In genomic region chr8:104592566-104592965, GRCm38 (mm10) we compare ENCODE assay signal across 10 mouse cellular contexts. TPM values are rescaled to one million over a fixed set of nuclear protein-coding genes. Genes with fewer than 3 reads are reported as not detected.
DNase-seq lines count a peak whose midpoint lies in the region; ATAC-seq and TF ChIP-seq lines count a peak whose summit lies in the region.
"Had no signal": no experiment of that assay in that cellular context is flagged by ENCODE, and none has a peak within 500 bp of the region (broad histone marks: within the 10 kb centered on the region; RNA-seq: fewer than 3 reads in every experiment).

No protein-coding gene starts in this region.

- H3K4me2 ChIP-seq in embryonic facial prominence, embryonic 15.5 days (replicated peaks) = 0 out of 2 replicates have a peak overlapping the region, but pooled peaks have one; percentile 83
- peak overlapping the region; percentile 82 for H3K4me2 ChIP-seq in limb, embryonic 12.5 days
- H3K4me2 ChIP-seq in myocyte (ENCODE audit: low read depth) = peak overlapping the region; percentile 75

- WGBS in kidney, adult 2 months = 55% methylated on average over 6 of the region's 6 CpGs
- WGBS in embryonic facial prominence, embryonic 15.5 days = 69% methylated on average over 6 of the region's 6 CpGs
- WGBS in limb, embryonic 12.5 days = 65% methylated on average over 6 of the region's 6 CpGs

- H3ac ChIP-seq in myocyte (ENCODE audit: control insufficient read depth, insufficient read length) = no peak overlapping the region

- no peak for TF ChIP-seq POLR2A in kidney, adult 2 months (IDR thresholded peaks at IDR 0.05; ENCODE audit: low read depth, low read length)
- TF ChIP-seq POLR2A in myocyte (IDR thresholded peaks at IDR 0.05; ENCODE audit: insufficient read length, low read depth) = no peak

- no peak for TF ChIP-seq CTCF in kidney, adult 2 months (conservative IDR thresholded peaks at IDR 0.05; ENCODE audit: insufficient read depth, insufficient read length, low read depth, low read length)
- TF ChIP-seq CTCF in layer of hippocampus, adult 2 months (conservative IDR thresholded peaks at IDR 0.05) = no peak

- H3K9ac ChIP-seq in embryonic facial prominence, embryonic 15.5 days = no peak overlapping the region
- H3K9ac ChIP-seq in limb, embryonic 12.5 days (replicated peaks) = no peak overlapping the region

- DNase-seq in kidney, adult 2 months = no peak
- DNase-seq in kidney, postnatal 10 days = no peak
- DNase-seq in layer of hippocampus, adult 2 months (ENCODE audit: low spot score in 2 of 2) = no peak
- DNase-seq in thymus, adult 18-20 months = no peak
- no peak for DNase-seq in gastrocnemius, adult 18-20 months (ENCODE audit: low spot score)

- H3K9me3 ChIP-seq in embryonic facial prominence, embryonic 15.5 days (replicated peaks) = no peaks in the 10 kb centered on the region
- H3K9me3 ChIP-seq in limb, embryonic 12.5 days = no peaks in the 10 kb centered on the region

- H3K4me1 ChIP-seq in kidney, adult 2 months (ENCODE audit: control insufficient read depth, insufficient read depth, low read length) = peaks cover 24% of the 10 kb centered on the region; the same call in 1 of the 2 replicates
- H3K4me1 ChIP-seq in embryonic facial prominence, embryonic 15.5 days = peaks cover 15% of the 10 kb centered on the region
- H3K4me1 ChIP-seq in limb, embryonic 12.5 days (replicated peaks) = peaks cover 13% of the 10 kb centered on the region

- peak overlapping the region; percentile 70 for H3K27ac ChIP-seq in kidney, adult 2 months (ENCODE audit: insufficient read depth, low read depth, low read length)
- H3K27ac ChIP-seq in embryonic facial prominence, embryonic 15.5 days (replicated peaks) = no peak overlapping the region
- no peak overlapping the region for H3K27ac ChIP-seq in limb, embryonic 12.5 days
- H3K27ac ChIP-seq in layer of hippocampus, adult 2 months = no peak overlapping the region

- no peaks in the 10 kb centered on the region for H3K27me3 ChIP-seq in kidney, adult 2 months (replicated peaks; ENCODE audit: control insufficient read depth, insufficient read depth, low read length)
- H3K27me3 ChIP-seq in embryonic facial prominence, embryonic 15.5 days = no peaks in the 10 kb centered on the region
- no peaks in the 10 kb centered on the region for H3K27me3 ChIP-seq in limb, embryonic 12.5 days
- H3K27me3 ChIP-seq in myocyte (ENCODE audit: control insufficient read depth, insufficient read depth, insufficient read length) = no peaks in the 10 kb centered on the region

- H3K79me2 ChIP-seq in myocyte (ENCODE audit: control insufficient read depth, insufficient read depth) = peaks cover 13% of the 10 kb centered on the region

- H3K4me3 ChIP-seq in kidney, adult 2 months (ENCODE audit: insufficient read depth, low read depth, low read length) = peak overlapping the region; percentile 37
- peak overlapping the region; percentile 73; the same call in 1 of the 2 replicates for H3K4me3 ChIP-seq in embryonic facial prominence, embryonic 15.5 days (replicated peaks)
- peak overlapping the region; percentile 64; the same call in 1 of the 2 replicates for H3K4me3 ChIP-seq in limb, embryonic 12.5 days (replicated peaks)
- H3K4me3 ChIP-seq in myocyte = peak overlapping the region; percentile 68
- no peak overlapping the region; the same call in 1 of the 2 replicates for H3K4me3 ChIP-seq in layer of hippocampus, adult 2 months

- peaks cover 8% of the 10 kb centered on the region; the same call in 1 of the 2 replicates for H3K36me3 ChIP-seq in kidney, adult 2 months (ENCODE audit: control insufficient read depth, insufficient read depth, low read length)
- peaks cover 22% of the 10 kb centered on the region for H3K36me3 ChIP-seq in embryonic facial prominence, embryonic 15.5 days
- H3K36me3 ChIP-seq in limb, embryonic 12.5 days = peaks cover 39% of the 10 kb centered on the region
- H3K36me3 ChIP-seq in myocyte (ENCODE audit: control insufficient read depth, insufficient read depth) = peaks cover 27% of the 10 kb centered on the region

- ATAC-seq in embryonic facial prominence, embryonic 15.5 days (ENCODE audit: insufficient number of reproducible peaks, low FRiP score, low TSS enrichment, low read depth) = no peak
- ATAC-seq in limb, embryonic 12.5 days (ENCODE audit: insufficient number of reproducible peaks, insufficient read depth, low FRiP score, low TSS enrichment, low read depth) = no peak

TF ChIP-seq in myocyte, 11 proteins besides CTCF, POLR2A, EP300 and RAD21:
- TF ChIP-seq POLR2AphosphoS2 (IDR thresholded peaks at IDR 0.05; ENCODE audit: insufficient read length, low read depth) (no peak), MYOG (IDR thresholded peaks at IDR 0.05; ENCODE audit: control insufficient read depth in 1 of 3, insufficient read depth in 1 of 3, insufficient read length in 2 of 3, low read depth in 2 of 3) (no peak)

RNA-seq across cellular contexts. Expression of gene Pdp2, which starts 1.3 kb away (rescaled TPM):
- 25.7 and 29.2 TPM in 2 replicates for polyA plus RNA-seq in kidney, adult 2 months (2012; rRNA removed)
- polyA plus RNA-seq in embryonic facial prominence, embryonic 15.5 days (2015; fragmentation: Nextera tagmentation; extraction: Ambion mirVana) = 9.0 and 9.3 TPM in 2 replicates
- 13.3 and 14.7 TPM in 2 replicates for polyA plus RNA-seq in limb, embryonic 12.5 days (2016; fragmentation: Nextera tagmentation; extraction: Ambion mirVana)
- 2.3 TPM for polyA plus RNA-seq in myocyte (2012; fragmentation: generic; extraction: Trizol)
- 1 to 10 TPM; 8.7 to 9.1 TPM for total RNA-seq in layer of hippocampus, adult 2 months (2021)
- 1 to 10 TPM; 2.9 to 3.3 TPM for total RNA-seq in gastrocnemius, adult 18-20 months (2021)

RNA-seq across cellular contexts. Expression of gene Cdh16, which starts 31.6 kb away (rescaled TPM):
- 1,103 and 1,106 TPM in 2 replicates for polyA plus RNA-seq in kidney, adult 2 months (2012; rRNA removed)
- polyA plus RNA-seq in embryonic facial prominence, embryonic 15.5 days (2015; fragmentation: Nextera tagmentation; extraction: Ambion mirVana) = 0.40 TPM in 1 of 2 replicates, not detected in the other
- not detected in 2 replicates for polyA plus RNA-seq in limb, embryonic 12.5 days (2016; fragmentation: Nextera tagmentation; extraction: Ambion mirVana)
- 0.29 TPM for polyA plus RNA-seq in myocyte (2012; fragmentation: generic; extraction: Trizol)
- total RNA-seq in layer of hippocampus, adult 2 months (2021) = not detected
- under 1 TPM in 1 of 2 experiments, not detected in 1; 0.23 TPM for total RNA-seq in gastrocnemius, adult 18-20 months (2021)
- total RNA-seq: layer of hippocampus, adult 18-20 months had no signal
- polyA plus RNA-seq: erythroblast, embryonic 14.5 days had no signal

RNA-seq across cellular contexts. Expression of gene Rrad, which starts 38.6 kb away (rescaled TPM):
- 5.0 and 5.8 TPM in 2 replicates for polyA plus RNA-seq in kidney, adult 2 months (2012; rRNA removed)
- 22.8 and 31.0 TPM in 2 replicates for polyA plus RNA-seq in embryonic facial prominence, embryonic 15.5 days (2015; fragmentation: Nextera tagmentation; extraction: Ambion mirVana)
- polyA plus RNA-seq in limb, embryonic 12.5 days (2016; fragmentation: Nextera tagmentation; extraction: Ambion mirVana) = 10.4 and 11.2 TPM in 2 replicates
- 17.9 TPM for polyA plus RNA-seq in myocyte (2012; fragmentation: generic; extraction: Trizol)
- 1 to 10 TPM; 2.0 to 2.1 TPM for total RNA-seq in layer of hippocampus, adult 2 months (2021)
- 10 to 100 TPM in 1 of 2 experiments, 1 to 10 TPM in 1; 1.7 to 21.4 TPM for total RNA-seq in gastrocnemius, adult 18-20 months (2021)

RNA-seq across cellular contexts. Expression of gene Ciao2b, which starts 49.2 kb away (rescaled TPM):
- polyA plus RNA-seq in kidney, adult 2 months (2012; rRNA removed) = 46.5 and 57.7 TPM in 2 replicates
- polyA plus RNA-seq in embryonic facial prominence, embryonic 15.5 days (2015; fragmentation: Nextera tagmentation; extraction: Ambion mirVana) = 90.6 and 91.9 TPM in 2 replicates
- polyA plus RNA-seq in limb, embryonic 12.5 days (2016; fragmentation: Nextera tagmentation; extraction: Ambion mirVana) = 88.6 and 90.2 TPM in 2 replicates
- polyA plus RNA-seq in myocyte (2012; fragmentation: generic; extraction: Trizol) = 217 TPM
- total RNA-seq in layer of hippocampus, adult 2 months (2021) = 10 to 100 TPM; 27.8 to 31.7 TPM
- total RNA-seq in gastrocnemius, adult 18-20 months (2021) = 10 to 100 TPM; 40.2 to 43.4 TPM

RNA-seq across cellular contexts. Expression of gene Car7, which starts 58.1 kb away (rescaled TPM):
- 7.5 and 8.0 TPM in 2 replicates for polyA plus RNA-seq in kidney, adult 2 months (2012; rRNA removed)
- 1.1 and 1.2 TPM in 2 replicates for polyA plus RNA-seq in embryonic facial prominence, embryonic 15.5 days (2015; fragmentation: Nextera tagmentation; extraction: Ambion mirVana)
- polyA plus RNA-seq in limb, embryonic 12.5 days (2016; fragmentation: Nextera tagmentation; extraction: Ambion mirVana) = 0.76 and 1.5 TPM in 2 replicates
- 0.64 TPM for polyA plus RNA-seq in myocyte (2012; fragmentation: generic; extraction: Trizol)
- total RNA-seq in layer of hippocampus, adult 2 months (2021) = 10 to 100 TPM; 19.3 to 19.7 TPM
- total RNA-seq in gastrocnemius, adult 18-20 months (2021) = 1 to 10 TPM in 1 of 2 experiments, under 1 TPM in 1; 0.82 to 1.1 TPM
- polyA plus RNA-seq: erythroblast, embryonic 14.5 days had no signal

Comparison
In these comparisons a context has a peak if more than half of its experiments do, and no peak if none do; other contexts are left out.
1. RNA of gene Cdh16, which starts 31.6 kb away (polyA plus RNA-seq): 1,103 to 1,106 TPM in kidney, adult 2 months; 0.40 TPM in embryonic facial prominence, embryonic 15.5 days, 0.29 TPM in myocyte (single experiment) and not detected in limb, embryonic 12.5 days; every median in the first group is over 100 times any median in the second.
2. Peak in every context shown above with its lines, with median percentiles within 50 percentile points of each other: H3K4me2 ChIP-seq.